Mouse (Mus musculus): ENCODE results near the gene Hoxd8. TPM values are rescaled to one million over a fixed set of nuclear protein-coding genes. Genes with fewer than 3 reads are reported as not detected.
A peak's percentile ranks its signal among the peaks of the same experiment; 100 is the strongest.

Gene Hoxd8
- polyA plus RNA-seq, 1 experiment from 2014 or later: 0.14 TPM

- Histone ChIP-seq H3K9ac (no peak overlapping the region), H3K36me3 (no peaks in the 10 kb centered on the region), H3K27ac (no peak overlapping the region), H3K4me3 (no peak overlapping the region), H3K4me2 (replicated peaks) (no peak overlapping the region), H3K4me1 (no peaks in the 10 kb centered on the region; the same call in 1 of the 2 replicates), H3K27me3 (peaks cover 92% of the 10 kb centered on the region), H3K9me3 (replicated peaks) (0 out of 2 replicates have a peak, but pooled peaks cover 3% of the 10 kb centered on the region)
- 1% methylated on average over 24 of the region's 24 CpGs for WGBS
- ATAC-seq (ENCODE audit: low FRiP score): no peak
Measured at GRCm38 (mm10) chr2:74689574-74690337, 14.7 kb upstream of the Hoxd8 start.

GRCm38 (mm10) chr2:74690338-74690716 lies 14.1 kb upstream of the Hoxd8 start:
- H3K36me3 ChIP-seq: no peaks in the 10 kb centered on the region
- H3K27me3 ChIP-seq: peaks cover 92% of the 10 kb centered on the region
- no peak overlapping the region for H3K27ac ChIP-seq
- H3K9ac ChIP-seq: no peak overlapping the region
- no peak for ATAC-seq (ENCODE audit: low FRiP score)
- H3K9me3 ChIP-seq (replicated peaks): 0 out of 2 replicates have a peak, but pooled peaks cover 3% of the 10 kb centered on the region
- 7% methylated on average over 8 of the region's 8 CpGs for WGBS
- no peaks in the 10 kb centered on the region; the same call in 1 of the 2 replicates for H3K4me1 ChIP-seq
- H3K4me2 ChIP-seq (replicated peaks): no peak overlapping the region
- no peak overlapping the region for H3K4me3 ChIP-seq

DNA sequence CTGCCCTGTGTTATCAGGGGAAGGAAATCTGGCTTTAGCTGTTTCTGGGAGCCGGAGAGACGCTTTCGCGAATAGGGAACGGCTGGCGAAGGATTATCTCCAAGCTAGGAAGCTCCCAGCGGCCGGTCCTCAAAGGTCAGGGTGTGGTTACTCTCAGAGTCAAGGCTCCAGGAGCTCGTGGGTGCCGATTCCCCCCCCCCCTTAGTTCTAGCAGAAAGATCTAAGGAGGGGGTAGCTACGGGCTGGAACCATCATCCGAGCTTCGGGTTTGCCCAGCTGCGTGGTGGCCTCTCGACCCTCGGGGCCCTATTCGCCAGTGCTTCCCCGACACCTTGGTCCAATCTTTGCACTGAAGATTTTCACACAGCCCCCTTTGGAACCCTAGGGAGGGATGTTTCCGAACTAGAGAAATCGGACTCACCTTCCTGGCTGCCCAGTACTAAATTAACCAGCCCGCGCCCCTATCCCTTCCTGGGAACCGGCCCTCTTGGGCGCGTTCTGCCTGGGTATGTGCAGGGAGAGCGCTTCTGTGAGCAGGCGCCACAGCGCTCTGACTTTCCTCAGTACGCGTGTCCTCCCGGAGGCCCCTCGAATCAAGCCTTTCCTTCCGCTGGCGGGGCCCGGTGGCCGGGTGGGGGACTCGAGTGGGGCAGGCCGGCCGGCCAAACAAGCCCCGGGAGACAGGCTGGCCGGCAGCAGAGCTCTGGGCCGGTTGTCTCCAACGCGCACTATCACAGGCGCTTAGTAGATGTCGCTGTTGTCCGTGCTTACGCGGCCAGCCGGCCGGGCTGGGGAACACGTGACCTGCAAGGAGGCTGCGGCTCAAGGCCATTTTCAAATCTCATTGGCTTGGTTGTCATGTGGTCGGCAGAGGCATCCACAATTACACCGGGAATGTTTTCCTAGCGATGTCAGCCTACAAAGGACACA lies 13.1 kb upstream of the Hoxd8 start, which contains the start of gene Hoxd10:
Gene Hoxd10, plus strand, starts transcription at position 903 of the 930 bp plus-strand sequence.
- no peak within 1 kb of the TSS for H3K27ac ChIP-seq
- WGBS: 1% methylated on average over 56 of the region's 56 CpGs
- ATAC-seq (ENCODE audit: low FRiP score): peak; percentile 52; the same call in 1 of the 2 replicates

GRCm38 (mm10) chr2:74691995-74692807 lies 12.2 kb upstream of the Hoxd8 start:
- WGBS: 4% methylated on average over 35 of the region's 35 CpGs
- no peak for ATAC-seq (ENCODE audit: low FRiP score)
- Histone ChIP-seq H3K36me3 (no peaks in the 10 kb centered on the region), H3K4me2 (replicated peaks) (no peak overlapping the region), H3K27ac (no peak overlapping the region), H3K9me3 (replicated peaks) (0 out of 2 replicates have a peak, but pooled peaks cover 3% of the 10 kb centered on the region), H3K9ac (no peak overlapping the region), H3K4me1 (no peaks in the 10 kb centered on the region; the same call in 1 of the 2 replicates), H3K4me3 (0 out of 2 replicates have a peak overlapping the region, but pooled peaks have one; percentile 1), H3K27me3 (peaks cover 95% of the 10 kb centered on the region)

More for the DNA sequence above, 13.1 kb upstream of the Hoxd8 start, which contains the start of gene Hoxd10:
- Histone ChIP-seq H3K9ac (no peak within 1 kb of the TSS), H3K36me3 (no peaks in the 10 kb centered on the region), H3K4me1 (no peaks in the 10 kb centered on the region; the same call in 1 of the 2 replicates), H3K27me3 (peaks cover 95% of the 10 kb centered on the region), H3K4me3 (0 out of 2 replicates have a peak within 1 kb of the TSS, but pooled peaks have one; percentile 1), H3K4me2 (replicated peaks) (no peak within 1 kb of the TSS; the same call in 1 of the 2 replicates), H3K9me3 (replicated peaks) (0 out of 2 replicates have a peak, but pooled peaks cover 3% of the 10 kb centered on the region)

DNA sequence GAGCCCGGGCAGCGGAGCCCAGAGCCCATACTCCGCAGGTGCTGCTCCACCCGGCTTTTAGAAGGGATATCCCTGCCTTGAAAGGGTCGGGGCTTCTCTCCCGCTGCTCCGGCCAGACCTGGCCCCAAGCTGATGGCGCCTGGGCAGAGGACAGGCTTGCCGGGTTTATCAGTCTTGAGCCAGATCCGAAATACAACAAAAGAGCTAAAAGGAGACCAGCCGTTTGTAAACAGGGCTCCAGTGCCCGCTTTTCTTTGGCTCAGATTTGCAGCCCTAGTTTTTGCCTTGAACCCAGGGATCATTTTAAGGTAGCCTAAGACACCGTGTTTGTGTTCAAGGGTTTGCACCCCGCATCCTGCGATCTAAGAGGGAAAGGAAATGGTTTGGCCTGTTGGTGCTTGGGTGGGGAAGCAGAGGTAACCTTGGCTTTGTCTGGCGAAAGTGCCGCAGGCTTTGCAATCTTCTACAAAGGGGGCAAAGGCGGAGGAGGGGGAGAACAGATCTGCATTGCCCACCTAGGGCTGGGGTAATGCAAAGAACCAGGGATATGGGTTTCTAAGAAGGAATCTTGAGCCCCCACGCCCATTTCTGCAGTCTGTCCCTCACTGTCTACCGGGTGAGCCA lies 11.5 kb upstream of the Hoxd8 start:
- Histone ChIP-seq H3K4me3 (no peak overlapping the region), H3K4me2 (replicated peaks) (no peak overlapping the region), H3K9ac (no peak overlapping the region), H3K27me3 (peaks cover 95% of the 10 kb centered on the region), H3K4me1 (peaks cover 5% of the 10 kb centered on the region), H3K36me3 (no peaks in the 10 kb centered on the region), H3K27ac (no peak overlapping the region), H3K9me3 (replicated peaks) (0 out of 2 replicates have a peak, but pooled peaks cover 3% of the 10 kb centered on the region)
- no peak for ATAC-seq (ENCODE audit: low FRiP score)
- 2% methylated on average over 20 of the region's 20 CpGs for WGBS

- Histone ChIP-seq H3K27me3 (peaks cover 95% of the 10 kb centered on the region), H3K27ac (no peak overlapping the region), H3K36me3 (no peaks in the 10 kb centered on the region), H3K9me3 (replicated peaks) (0 out of 2 replicates have a peak, but pooled peaks cover 3% of the 10 kb centered on the region), H3K9ac (no peak overlapping the region), H3K4me2 (replicated peaks) (no peak overlapping the region), H3K4me1 (peaks cover 10% of the 10 kb centered on the region), H3K4me3 (no peak overlapping the region)
- ATAC-seq (ENCODE audit: low FRiP score): no peak
- 8% methylated on average over 4 of the region's 4 CpGs for WGBS
Measured at GRCm38 (mm10) chr2:74693432-74693827, 11.0 kb upstream of the Hoxd8 start.

DNA sequence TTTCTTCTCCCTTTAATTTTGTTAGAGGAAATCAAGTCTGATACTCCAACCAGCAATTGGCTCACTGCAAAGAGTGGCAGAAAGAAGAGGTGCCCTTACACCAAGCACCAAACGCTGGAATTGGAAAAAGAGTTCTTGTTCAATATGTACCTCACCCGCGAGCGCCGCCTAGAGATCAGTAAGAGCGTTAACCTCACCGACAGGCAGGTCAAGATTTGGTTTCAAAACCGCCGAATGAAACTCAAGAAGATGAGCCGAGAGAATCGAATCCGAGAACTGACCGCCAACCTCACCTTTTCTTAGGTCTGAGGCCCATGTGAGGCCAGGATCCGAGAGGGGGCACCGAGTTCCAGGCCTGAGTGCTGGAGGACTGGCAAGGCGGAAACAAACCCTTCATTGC lies 10.3 kb upstream of the Hoxd8 start:
- H3K27ac ChIP-seq: no peak overlapping the region
- H3K4me2 ChIP-seq (replicated peaks): no peak overlapping the region
- no peak overlapping the region for H3K4me3 ChIP-seq
- H3K9ac ChIP-seq: no peak overlapping the region
- no peaks in the 10 kb centered on the region for H3K36me3 ChIP-seq
- no peak for ATAC-seq (ENCODE audit: low FRiP score)
- 1% methylated on average over 16 of the region's 16 CpGs for WGBS
- peaks cover 94% of the 10 kb centered on the region for H3K27me3 ChIP-seq
- H3K9me3 ChIP-seq (replicated peaks): 0 out of 2 replicates have a peak, but pooled peaks cover 3% of the 10 kb centered on the region
- H3K4me1 ChIP-seq: peaks cover 10% of the 10 kb centered on the region

- whole genome bisulfite sequencing: 11% methylated on average over 1 of the region's 1 CpGs
- H3K4me3 ChIP-seq: no peak overlapping the region
- peaks cover 10% of the 10 kb centered on the region for H3K4me1 ChIP-seq
- H3K27ac ChIP-seq: no peak overlapping the region
- H3K27me3 ChIP-seq: peaks cover 96% of the 10 kb centered on the region
- no peak overlapping the region for H3K9ac ChIP-seq
- H3K36me3 ChIP-seq: no peaks in the 10 kb centered on the region
- no peak for ATAC-seq (ENCODE audit: low FRiP score)
- H3K9me3 ChIP-seq (replicated peaks): 0 out of 2 replicates have a peak, but pooled peaks cover 3% of the 10 kb centered on the region
- no peak overlapping the region for H3K4me2 ChIP-seq (replicated peaks)
Measured at GRCm38 (mm10) chr2:74695383-74695782, 9.0 kb upstream of the Hoxd8 start.

DNA sequence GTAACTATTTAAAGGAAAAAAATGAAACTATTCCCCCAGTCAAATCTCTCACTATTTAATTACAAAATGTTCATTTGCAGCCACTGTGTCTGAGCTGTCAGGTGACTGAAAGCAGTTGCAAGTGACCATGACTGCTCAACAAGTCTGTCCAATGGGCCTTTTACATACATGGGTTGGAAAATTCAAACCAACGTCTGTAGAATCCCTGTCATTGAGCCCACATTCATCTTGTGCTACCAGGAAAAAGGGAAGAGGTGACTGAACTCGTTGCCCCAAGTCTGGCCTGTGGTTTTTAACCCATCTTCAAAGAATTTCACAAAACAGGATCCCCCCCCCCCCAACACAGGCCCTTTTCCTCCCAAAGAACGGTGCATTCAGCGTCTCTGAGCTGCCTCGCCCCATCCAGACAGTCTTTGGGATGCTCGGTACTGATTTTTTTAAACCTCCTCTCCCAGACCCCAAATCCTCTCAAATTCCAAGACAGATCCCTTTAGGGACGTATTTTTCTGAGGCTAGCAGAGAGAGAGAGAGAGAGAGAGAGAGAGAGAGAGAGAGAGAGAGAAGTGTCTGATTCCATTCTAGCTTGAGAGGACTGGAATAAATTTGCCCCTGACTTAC lies 8.5 kb upstream of the Hoxd8 start:
- no peak for ATAC-seq (ENCODE audit: low FRiP score)
- under 1% methylated on average over 7 of the region's 7 CpGs for WGBS
- Histone ChIP-seq H3K4me1 (peaks cover 10% of the 10 kb centered on the region), H3K9me3 (replicated peaks) (0 out of 2 replicates have a peak, but pooled peaks cover 3% of the 10 kb centered on the region), H3K27ac (no peak overlapping the region), H3K27me3 (peaks cover 99% of the 10 kb centered on the region), H3K4me2 (replicated peaks) (no peak overlapping the region), H3K36me3 (no peaks in the 10 kb centered on the region), H3K9ac (no peak overlapping the region), H3K4me3 (no peak overlapping the region)

- H3K4me1 ChIP-seq: peaks cover 10% of the 10 kb centered on the region
- H3K4me3 ChIP-seq: no peak overlapping the region
- WGBS: under 1% methylated on average over 34 of the region's 34 CpGs
- H3K9me3 ChIP-seq (replicated peaks): no peaks in the 10 kb centered on the region
- H3K36me3 ChIP-seq: no peaks in the 10 kb centered on the region
- no peak overlapping the region for H3K27ac ChIP-seq
- H3K9ac ChIP-seq: no peak overlapping the region
- H3K4me2 ChIP-seq (replicated peaks): no peak overlapping the region
- ATAC-seq (ENCODE audit: low FRiP score): no peak
- H3K27me3 ChIP-seq: peaks cover 99% of the 10 kb centered on the region
Measured at GRCm38 (mm10) chr2:74696442-74697335, 7.7 kb upstream of the Hoxd8 start.

All from hindbrain, embryonic 12.5 days (tissue).